Mouse (Mus musculus) kidney, embryonic 16.5 days (tissue): Measurements from ENCODE around the gene Cachd1. TPM values are rescaled to one million over a fixed set of nuclear protein-coding genes. Genes with fewer than 3 reads are reported as not detected.

ENCODE experiments used
- ATAC-seq: fragments of 200-750 bp; cut with Nextera tagmentation; 2 replicates; pipeline ENCODE4 v1.8.0; 2017; ENCODE audit warnings: moderate TSS enrichment; ENCODE audit not compliant: low FRiP score, low TSS enrichment
- H3K27ac ChIP-seq: fragments of 300-500 bp; sonication (generic); 2 replicates; pipeline ENCODE4 v1.5.1; 2014; ENCODE audit warnings: low read length
- H3K27me3 ChIP-seq: fragments of 300-500 bp; sonication (generic); 2 replicates; pipeline ENCODE4 v1.6.1; 2014; ENCODE audit warnings: low read length, control low read depth, mixed read lengths; ENCODE audit not compliant: insufficient read depth
- H3K36me3 ChIP-seq: fragments of 300-500 bp; sonication (generic); 2 replicates; pipeline ENCODE4 v1.6.1; 2014; ENCODE audit warnings: low read length, control low read depth, mixed read lengths; ENCODE audit not compliant: insufficient read depth
- H3K4me1 ChIP-seq: fragments of 300-500 bp; sonication (generic); 2 replicates; pipeline ENCODE4 v1.6.1; 2014; ENCODE audit warnings: low read length, control low read depth, mixed read lengths; ENCODE audit not compliant: insufficient read depth
- H3K4me2 ChIP-seq: fragments of 300-500 bp; sonication (generic); replicated peaks from 2 replicates; pipeline ENCODE4 v1.6.1; 2014; ENCODE audit warnings: low read depth, low read length
- H3K4me3 ChIP-seq: fragments of 300-500 bp; sonication (generic); 2 replicates; pipeline ENCODE4 v1.5.1; 2014; ENCODE audit warnings: mild to moderate bottlenecking, low read length
- H3K9ac ChIP-seq: fragments of 300-500 bp; sonication (generic); replicated peaks from 2 replicates; pipeline ENCODE4 v1.6.1; 2014; ENCODE audit warnings: low read length
- H3K9me3 ChIP-seq: fragments of 300-500 bp; sonication (generic); 2 replicates; pipeline ENCODE4 v1.6.1; 2016; ENCODE audit warnings: low read length, control low read depth
- WGBS: fragments of 180-500 bp; shearing (Covaris S2); extraction: QIAGEN DNeasy Blood & Tissue Kit; methylation state at CpG from one replicate; pipeline ENCODE4 v1.1.7; 2014; 5-methylcytosine and 5-hydroxymethylcytosine counted together
- polyA plus RNA-seq: library from polyadenylated mRNA; unstranded; fragments of >200 nt; fragmentation: Nextera tagmentation; extraction: Ambion mirVana; gene quantifications from 2 replicates; pipeline ENCODE4 v1.2.1, GENCODE M21; 2015

The Cachd1 gene
- polyA plus RNA-seq, 1 experiment from 2014 or later: 17.9 TPM

GRCm38 (mm10) chr4:100853426-100853825, 77.0 kb downstream of the Cachd1 start:
- no peaks in the 10 kb centered on the region for H3K36me3 ChIP-seq
- H3K9ac ChIP-seq: no peak overlapping the region
- H3K27ac ChIP-seq: no peak overlapping the region
- no peak overlapping the region for H3K4me3 ChIP-seq
- no peaks in the 10 kb centered on the region for H3K9me3 ChIP-seq
- H3K4me1 ChIP-seq: peaks cover 22% of the 10 kb centered on the region; the same call in 1 of the 2 replicates
- WGBS: 79% methylated on average over 1 of the region's 1 CpGs
- no peak for ATAC-seq
- H3K4me2 ChIP-seq: no peak overlapping the region
- no peaks in the 10 kb centered on the region for H3K27me3 ChIP-seq

DNA sequence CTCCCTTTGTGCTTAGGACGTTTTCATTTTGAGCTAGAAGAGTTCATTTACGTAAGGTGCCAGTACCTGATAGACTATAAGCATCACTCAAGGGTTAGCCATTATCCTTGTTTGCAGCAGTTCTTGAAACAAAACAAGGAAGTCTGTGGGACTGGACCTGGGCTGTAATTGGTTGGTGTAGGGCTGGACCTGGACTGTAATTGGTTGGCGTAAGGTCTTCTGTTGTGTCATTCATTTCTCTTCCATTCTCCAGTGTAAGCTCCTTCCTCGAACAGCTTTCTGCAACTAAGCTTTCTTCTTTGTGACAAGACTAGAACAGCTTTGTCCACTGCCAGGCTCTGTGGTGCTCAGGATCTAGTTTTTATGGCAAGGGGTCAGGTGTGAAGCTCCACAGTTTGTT, 78.9 kb downstream of the Cachd1 start:
- no peak for ATAC-seq
- H3K4me2 ChIP-seq: no peak overlapping the region
- no peak overlapping the region for H3K4me3 ChIP-seq
- H3K9me3 ChIP-seq: no peaks in the 10 kb centered on the region
- H3K27ac ChIP-seq: no peak overlapping the region
- no peak overlapping the region for H3K9ac ChIP-seq
- no peaks in the 10 kb centered on the region for H3K36me3 ChIP-seq
- H3K4me1 ChIP-seq: peaks cover 22% of the 10 kb centered on the region; the same call in 1 of the 2 replicates
- no peaks in the 10 kb centered on the region for H3K27me3 ChIP-seq
- 64% methylated on average over 4 of the region's 4 CpGs for WGBS

DNA sequence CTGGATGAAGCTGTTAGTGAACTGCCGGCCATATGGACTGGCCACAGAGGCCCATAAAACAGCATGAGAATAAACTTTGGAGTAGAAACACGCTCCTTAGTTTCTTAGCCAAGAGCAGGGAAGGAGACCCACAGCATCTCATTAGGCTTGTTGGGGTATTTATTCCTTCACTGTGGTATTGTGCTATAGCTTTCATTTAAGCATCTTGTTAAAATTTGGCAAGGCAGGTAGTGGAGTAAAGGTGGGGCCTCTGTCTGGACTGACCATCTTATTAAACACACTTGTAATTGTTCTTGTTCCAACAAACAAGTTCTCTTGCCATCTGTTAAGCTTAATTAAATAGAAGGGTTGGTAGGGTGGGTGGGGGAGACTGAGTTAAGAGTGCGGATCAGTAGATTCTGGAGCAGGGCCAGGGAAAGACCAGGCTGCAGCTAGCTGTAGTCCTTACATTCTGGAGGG, 81.0 kb downstream of the Cachd1 start:
- no peaks in the 10 kb centered on the region for H3K27me3 ChIP-seq
- H3K4me2 ChIP-seq: no peak overlapping the region
- WGBS: 42% methylated on average over 3 of the region's 3 CpGs
- ATAC-seq: no peak
- H3K4me1 ChIP-seq: peaks cover 18% of the 10 kb centered on the region; the same call in 1 of the 2 replicates
- H3K9ac ChIP-seq: no peak overlapping the region
- no peak overlapping the region for H3K4me3 ChIP-seq
- no peaks in the 10 kb centered on the region for H3K9me3 ChIP-seq
- no peak overlapping the region for H3K27ac ChIP-seq
- no peaks in the 10 kb centered on the region for H3K36me3 ChIP-seq

DNA sequence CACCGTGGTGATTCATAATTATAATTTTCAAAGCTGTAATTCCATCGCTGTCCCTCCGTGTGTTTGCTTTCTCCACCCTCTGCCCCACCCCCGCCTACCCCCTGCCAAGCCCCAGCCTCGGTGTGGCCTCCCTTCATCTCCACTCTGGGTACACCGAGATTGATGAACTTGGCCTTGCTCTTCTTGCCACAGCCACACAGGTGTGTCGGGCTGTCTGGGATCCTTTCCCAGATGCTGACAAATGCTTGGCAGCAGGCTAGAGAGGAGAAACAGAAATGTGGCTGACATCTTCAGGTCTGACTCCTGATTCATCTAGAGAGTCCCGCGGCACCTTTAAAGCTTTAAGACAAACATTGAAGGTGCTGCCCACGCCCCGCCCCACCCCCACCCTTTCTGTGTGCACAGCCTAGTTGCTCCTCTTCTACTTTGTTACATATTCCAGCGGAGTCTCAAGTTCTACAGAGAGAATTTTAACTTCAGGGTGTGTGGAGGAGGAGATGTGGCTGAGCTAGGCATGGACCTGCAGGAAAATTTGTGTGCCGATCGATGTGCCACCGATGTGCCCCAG, 87.5 kb downstream of the Cachd1 start:
- Histone ChIP-seq H3K4me1 (peaks cover 34% of the 10 kb centered on the region), H3K36me3 (no peaks in the 10 kb centered on the region), H3K9ac (no peak overlapping the region), H3K27ac (no peak overlapping the region; the same call in 1 of the 2 replicates), H3K4me3 (no peak overlapping the region), H3K4me2 (no peak overlapping the region), H3K27me3 (no peaks in the 10 kb centered on the region), H3K9me3 (no peaks in the 10 kb centered on the region)
- WGBS: 37% methylated on average over 15 of the region's 15 CpGs
- ATAC-seq: peak; percentile 33

GRCm38 (mm10) chr4:100865423-100865822, 88.9 kb downstream of the Cachd1 start:
- Histone ChIP-seq H3K9ac (no peak overlapping the region), H3K4me2 (peak overlapping the region; percentile 25; the same call in 1 of the 2 replicates), H3K27me3 (no peaks in the 10 kb centered on the region), H3K4me3 (no peak overlapping the region), H3K9me3 (no peaks in the 10 kb centered on the region), H3K36me3 (no peaks in the 10 kb centered on the region), H3K27ac (peak overlapping the region; percentile 35), H3K4me1 (peaks cover 34% of the 10 kb centered on the region)
- ATAC-seq: no peak
- 13% methylated on average over 13 of the region's 13 CpGs for WGBS

DNA sequence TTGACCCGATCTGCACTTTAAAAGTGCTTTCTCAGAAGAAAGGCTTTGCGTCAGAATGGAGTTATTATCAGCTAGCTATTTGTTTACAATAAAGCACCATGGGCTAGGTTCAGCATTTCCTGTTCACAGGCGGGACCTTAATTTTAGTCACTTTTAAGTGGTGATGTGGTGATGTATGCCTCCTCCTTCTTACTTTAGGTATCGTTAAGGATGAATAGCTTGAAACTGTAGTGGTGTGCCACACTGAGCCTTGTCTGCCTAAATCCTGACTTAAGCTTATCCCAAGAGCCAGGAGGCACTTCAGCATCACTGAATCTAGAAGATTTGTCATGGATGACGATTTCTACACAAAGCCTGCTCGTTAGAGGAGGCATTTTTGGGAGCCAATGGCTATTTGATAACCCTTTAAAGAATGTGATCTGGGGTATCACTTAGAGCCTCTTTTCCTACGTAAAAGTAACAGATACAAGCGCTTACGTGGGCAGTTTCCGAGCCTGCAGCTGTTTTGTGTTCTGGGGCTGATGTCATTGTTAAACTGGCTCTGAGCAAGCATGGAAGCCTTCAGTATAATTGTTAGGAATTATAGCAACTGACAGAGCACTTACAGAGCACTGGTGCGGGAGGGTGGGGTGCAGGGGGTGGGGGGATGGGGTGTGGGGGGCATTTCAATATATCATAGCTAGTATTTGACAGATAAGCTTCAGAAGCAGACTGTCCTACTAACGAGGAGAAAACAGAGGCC, 89.7 kb downstream of the Cachd1 start:
- H3K9ac ChIP-seq: no peak overlapping the region
- WGBS: 29% methylated on average over 12 of the region's 12 CpGs
- H3K27ac ChIP-seq: peak overlapping the region; percentile 21
- no peaks in the 10 kb centered on the region for H3K27me3 ChIP-seq
- peaks cover 34% of the 10 kb centered on the region for H3K4me1 ChIP-seq
- peak; percentile 41; the same call in 1 of the 2 replicates for ATAC-seq
- H3K4me2 ChIP-seq: no peak overlapping the region
- no peaks in the 10 kb centered on the region for H3K9me3 ChIP-seq
- no peaks in the 10 kb centered on the region for H3K36me3 ChIP-seq
- H3K4me3 ChIP-seq: no peak overlapping the region

GRCm38 (mm10) chr4:100877351-100877750, 100.9 kb downstream of the Cachd1 start:
- Histone ChIP-seq H3K4me1 (peaks cover 10% of the 10 kb centered on the region), H3K27ac (no peak overlapping the region), H3K9ac (no peak overlapping the region), H3K4me2 (no peak overlapping the region), H3K27me3 (no peaks in the 10 kb centered on the region), H3K9me3 (no peaks in the 10 kb centered on the region), H3K36me3 (no peaks in the 10 kb centered on the region), H3K4me3 (no peak overlapping the region)
- WGBS: 57% methylated on average over 3 of the region's 3 CpGs
- no peak for ATAC-seq

DNA sequence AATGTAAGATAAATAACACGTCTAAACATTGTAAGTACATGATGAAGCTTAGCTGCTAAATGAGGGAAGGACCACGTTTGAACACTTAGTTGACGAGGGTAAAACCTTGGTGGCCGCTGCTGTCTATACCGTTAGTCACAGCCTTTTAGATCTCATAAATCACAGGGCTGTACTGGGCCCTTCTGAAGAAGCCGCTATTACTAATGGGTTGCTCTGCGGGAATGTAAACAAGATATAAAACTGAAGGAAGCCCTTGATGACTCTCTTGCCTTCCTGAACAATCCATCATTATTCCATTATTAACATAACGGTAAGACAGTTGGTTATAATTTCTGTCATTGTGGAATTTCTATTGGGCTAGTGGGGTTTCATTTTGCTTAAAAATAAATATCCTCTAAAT, 102.9 kb downstream of the Cachd1 start:
- H3K27ac ChIP-seq: no peak overlapping the region; the same call in 1 of the 2 replicates
- H3K27me3 ChIP-seq: no peaks in the 10 kb centered on the region
- H3K4me2 ChIP-seq: no peak overlapping the region
- peaks cover 10% of the 10 kb centered on the region for H3K4me1 ChIP-seq
- 26% methylated on average over 8 of the region's 8 CpGs for WGBS
- peak; percentile 59; the same call in 1 of the 2 replicates for ATAC-seq
- H3K9ac ChIP-seq: no peak overlapping the region
- no peak overlapping the region for H3K4me3 ChIP-seq
- peaks cover 6% of the 10 kb centered on the region; the same call in 1 of the 2 replicates for H3K36me3 ChIP-seq
- H3K9me3 ChIP-seq: no peaks in the 10 kb centered on the region

- H3K27ac ChIP-seq: peak overlapping the region; percentile 46
Observed at GRCm38 (mm10) chr4:100880075-100880474, 103.6 kb downstream of the Cachd1 start.

More at GRCm38 (mm10) chr4:100880075-100880474, 103.6 kb downstream of the Cachd1 start:
- no peak for ATAC-seq
- no peaks in the 10 kb centered on the region for H3K9me3 ChIP-seq
- no peak overlapping the region for H3K4me3 ChIP-seq
- WGBS: 62% methylated on average over 4 of the region's 4 CpGs
- H3K4me1 ChIP-seq: peaks cover 12% of the 10 kb centered on the region
- H3K9ac ChIP-seq: no peak overlapping the region
- H3K4me2 ChIP-seq: no peak overlapping the region
- peaks cover 6% of the 10 kb centered on the region; the same call in 1 of the 2 replicates for H3K36me3 ChIP-seq
- H3K27me3 ChIP-seq: no peaks in the 10 kb centered on the region
